Mouse (Mus musculus) CD4-positive, CD25-positive, alpha-beta regulatory T cell, adult 9 weeks (primary cell): Measurements from ENCODE around the gene Nbas. TPM values are rescaled to one million over a fixed set of nuclear protein-coding genes. Genes with fewer than 3 reads are reported as not detected.

Source experiments
- polyA plus RNA-seq: library from polyadenylated mRNA; unstranded; fragments of 100-300 nt; shearing (Covaris generic); gene quantifications from one replicate; pipeline ENCODE4 v1.2.1, GENCODE M21; 2017

Nbas gene
- polyA plus RNA-seq = 18.3 TPM

DNA sequence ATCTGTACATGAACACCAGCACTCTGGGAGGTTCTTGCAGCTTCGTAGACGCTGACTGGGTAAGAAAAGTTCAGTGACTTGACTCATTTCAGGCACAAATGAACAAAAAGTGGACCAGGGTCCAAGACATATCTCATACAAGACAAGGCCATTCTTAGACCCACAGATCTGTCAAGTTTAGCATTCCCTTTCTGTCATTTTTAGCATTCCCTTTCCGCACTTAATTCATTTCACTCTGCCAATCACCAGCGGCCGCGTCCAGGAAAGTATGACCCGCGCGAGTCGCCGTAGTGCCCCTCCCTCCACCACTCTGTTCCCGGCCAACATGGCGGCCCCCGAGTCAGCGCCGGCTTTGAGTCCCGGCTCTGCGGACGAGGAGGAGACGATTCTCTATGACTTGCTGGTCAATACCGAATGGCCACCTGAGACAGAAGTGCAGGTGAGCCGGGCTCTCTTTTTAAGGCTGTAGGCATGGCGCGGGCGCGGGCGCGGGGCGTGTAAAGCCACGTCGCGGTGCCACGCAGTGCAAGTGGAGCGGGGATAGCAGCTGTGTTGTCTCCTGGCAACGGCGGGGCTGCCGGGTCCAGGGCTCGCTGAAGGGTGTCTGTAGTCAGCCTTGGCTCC lies at the start of gene Nbas:
Gene Nbas, plus strand, starts transcription at position 308 of the 624 bp plus-strand sequence.

DNA sequence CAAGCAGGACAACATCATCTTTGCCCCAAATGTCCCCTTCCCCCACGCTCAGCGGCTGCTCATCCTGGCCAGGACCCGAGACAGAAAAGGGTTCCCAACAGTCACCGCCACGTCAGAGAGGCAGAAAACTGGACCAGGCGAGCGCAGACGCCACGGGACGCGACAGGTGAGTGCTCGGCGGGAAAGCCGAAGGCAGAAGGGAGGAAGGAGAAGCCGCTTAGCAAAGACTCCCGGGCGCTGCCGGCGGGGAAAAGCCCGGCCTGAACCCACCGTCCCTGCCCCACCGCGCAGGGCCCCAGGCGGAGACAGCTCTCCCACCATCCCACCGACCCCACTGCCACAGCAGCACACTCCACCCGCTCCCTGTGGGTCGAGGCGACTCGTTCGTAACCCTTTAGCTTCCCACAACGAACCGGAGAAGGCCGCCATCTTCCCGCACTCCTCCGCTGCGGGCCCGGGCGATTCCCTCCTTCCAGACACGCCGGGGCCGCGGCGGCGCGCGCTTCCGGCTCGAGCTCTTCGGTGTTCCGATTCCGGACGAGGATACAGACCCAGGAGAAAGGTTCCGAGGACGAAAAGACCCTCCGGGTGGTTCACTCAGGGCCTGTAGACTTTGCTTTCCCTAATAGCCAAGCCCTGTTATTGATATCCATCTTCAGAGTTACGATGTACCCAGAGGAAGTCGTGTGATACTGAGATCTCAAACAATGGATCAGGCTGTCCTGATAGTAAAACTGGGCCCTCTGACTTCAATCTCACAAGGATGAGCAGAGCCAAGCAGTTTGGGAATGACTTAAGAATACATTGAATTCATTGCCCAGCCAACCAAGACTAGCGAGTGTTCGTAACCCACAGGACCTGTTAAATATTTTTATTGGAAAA lies 20.0 kb upstream of the Nbas start, which contains the start of gene Ddx1:
Gene Ddx1, minus strand, starts transcription at position 523 of the 882 bp plus-strand sequence.

Other genes starting within 250 kb of the Nbas start
- 98.5 TPM for gene Ddx1, start 19.9 kb upstream of the Nbas start, polyA plus RNA-seq